Mouse (Mus musculus) adrenal gland, adult 18-20 months (tissue): ENCODE results near the gene Cish. TPM values are rescaled to one million over a fixed set of nuclear protein-coding genes. Genes with fewer than 3 reads are reported as not detected.

Experiments
- DNase-seq, 2 experiments: peaks; one replicate each; pipeline ENCODE4 v3.0.0; 2021 to 2022; ENCODE audit warnings: low spot score in 2 of 2
- long read RNA-seq, 2 experiments: library from polyadenylated mRNA; stranded (forward); transcript quantifications; one replicate each; pipeline ENCODE4 v2.0.0; 2021
- total RNA-seq, 2 experiments: library from RNA; stranded (reverse); gene quantifications; 1 replicate in 1 of 2; 2 replicates in 1 of 2; pipeline ENCODE4 v1.2.3; 2021

The Cish gene
- 1 to 10 TPM; 7.9 to 9.9 TPM for total RNA-seq
- long read RNA-seq, experiment 1, partial matches to known transcripts: 0 of 3 reads
- long read RNA-seq, experiment 1, other reads (novel, unspliced or antisense): 1 of 3 reads
- long read RNA-seq, experiment 2, partial matches to known transcripts: 1 of 14 reads
- long read RNA-seq, experiment 2, other reads (novel, unspliced or antisense): 11 of 14 reads

DNA sequence AAGGTAGTCTGAATTCAATTTTAAA lies at the start of gene Cish:
Gene Cish (plus strand): TSS at position 11 of the 25 bp plus-strand sequence.
- DNase-seq: no peak

- DNase-seq: no peak
Measured at GRCm38 (mm10) chr9:107246170-107246569, 49.7 kb upstream of the Cish start.

DNA sequence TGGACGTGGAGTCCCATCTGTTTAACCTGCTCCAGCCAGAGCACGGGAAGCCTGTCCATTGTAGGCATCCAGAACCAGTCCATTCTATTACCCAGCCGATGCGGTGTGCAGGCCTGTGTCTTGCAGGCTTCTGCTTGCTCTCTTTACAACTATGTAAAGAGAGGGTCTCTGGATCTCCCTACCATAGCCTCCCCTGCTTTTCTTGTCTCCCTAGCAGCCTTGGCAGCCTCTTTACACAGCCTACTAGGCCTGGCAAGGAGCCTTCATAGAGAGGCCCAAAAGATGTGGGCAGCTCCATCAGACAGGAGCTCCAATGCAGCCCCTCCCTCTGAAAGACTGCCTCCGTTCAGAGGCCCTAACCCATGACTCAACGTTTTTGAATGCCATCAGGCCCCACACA lies 46.7 kb upstream of the Cish start:
- no peak for DNase-seq

GRCm38 (mm10) chr9:107250416-107251337 lies 45.1 kb upstream of the Cish start:
- no peak for DNase-seq

DNA sequence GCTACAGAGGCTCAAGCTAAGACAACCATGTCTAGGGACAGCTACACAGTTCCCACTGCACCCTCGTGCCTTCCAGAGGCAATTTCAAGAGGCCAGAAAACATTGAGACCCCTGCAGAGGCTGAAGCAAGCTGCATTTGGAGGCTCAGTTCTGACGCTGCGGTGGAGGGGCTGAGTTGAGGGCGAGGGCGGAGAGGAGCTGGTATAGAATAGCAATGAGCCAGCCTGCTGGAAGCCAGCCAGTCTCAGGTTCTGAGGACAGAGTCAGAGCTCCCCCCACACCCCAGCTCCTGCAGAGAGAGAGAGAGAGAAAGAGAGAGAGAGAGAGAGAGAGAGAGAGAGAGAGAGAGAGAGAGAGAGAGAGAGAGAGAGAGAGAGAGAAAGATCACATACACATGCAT lies 43.7 kb upstream of the Cish start:
- no peak for DNase-seq

DNA sequence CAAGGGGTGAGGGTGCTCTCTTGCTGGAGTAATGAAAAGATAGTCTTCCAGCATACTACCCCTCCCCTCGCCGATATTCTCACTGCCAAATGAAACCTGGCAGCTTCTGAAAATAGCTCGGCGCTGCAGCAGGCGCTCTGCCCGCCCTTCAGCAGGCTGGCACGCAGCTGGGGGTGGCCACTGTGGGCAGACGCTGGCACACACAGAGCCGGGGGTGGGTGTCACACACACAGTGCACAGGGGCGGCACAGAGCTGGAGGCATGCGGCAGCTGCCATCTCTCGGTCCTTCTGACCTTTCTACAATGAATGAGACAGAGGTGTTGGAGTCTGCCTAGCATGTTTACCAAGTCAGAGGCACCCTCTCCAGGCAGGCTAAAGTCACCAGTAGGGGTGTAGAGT lies 41.4 kb upstream of the Cish start:
- no peak for DNase-seq

- no peak for DNase-seq
Measured at GRCm38 (mm10) chr9:107254925-107255324, 40.9 kb upstream of the Cish start.

GRCm38 (mm10) chr9:107255596-107255995 lies 40.2 kb upstream of the Cish start:
- no peak for DNase-seq

- no peak for DNase-seq
Measured at GRCm38 (mm10) chr9:107259571-107259970, 36.3 kb upstream of the Cish start.

DNA sequence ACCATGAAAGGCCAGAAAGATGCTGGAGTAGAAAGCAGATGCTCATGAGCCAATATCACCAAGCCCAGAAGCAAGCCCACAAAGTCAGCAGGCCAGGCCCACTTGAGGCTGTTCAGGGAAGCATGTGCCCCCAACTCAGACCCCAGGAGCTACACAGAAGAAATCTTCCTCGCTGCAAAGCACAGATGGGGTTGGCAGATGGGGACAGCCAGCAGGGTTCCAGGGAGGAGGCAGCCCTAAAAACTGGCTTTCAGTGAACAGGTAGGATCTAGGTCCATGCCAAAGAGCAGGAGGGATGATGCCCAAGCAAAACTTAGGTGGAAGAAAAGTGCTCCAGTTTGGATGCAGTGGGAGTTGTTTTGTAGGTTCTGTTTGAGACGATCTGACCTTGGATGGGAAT lies 35.4 kb upstream of the Cish start:
- no peak for DNase-seq

GRCm38 (mm10) chr9:107260836-107261235 lies 35.0 kb upstream of the Cish start:
- DNase-seq: no peak

DNA sequence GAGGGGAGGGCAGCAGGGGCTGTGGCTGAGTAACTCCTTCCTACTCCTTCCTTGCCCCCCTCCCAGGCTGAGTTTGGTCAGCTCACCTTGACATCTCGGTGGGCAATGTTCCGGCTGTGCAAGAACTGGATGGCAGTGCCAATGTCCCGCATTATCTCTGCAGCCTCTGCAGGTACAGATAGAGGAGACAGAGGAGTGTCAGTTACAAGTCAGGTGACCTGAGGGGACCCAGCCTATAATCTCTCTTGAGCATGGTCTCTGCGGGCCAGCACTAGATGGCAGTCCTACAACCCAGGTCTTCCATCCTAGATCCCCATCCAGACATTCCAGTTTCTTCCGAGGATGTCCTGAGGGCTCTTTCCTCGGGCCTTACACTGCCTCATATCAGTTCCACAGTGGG lies 34.0 kb upstream of the Cish start:
- DNase-seq: no peak

GRCm38 (mm10) chr9:107262375-107262774 lies 33.5 kb upstream of the Cish start:
- DNase-seq: no peak

- peak; percentile 46 to 64 for DNase-seq
Measured at GRCm38 (mm10) chr9:107263912-107264311, 31.9 kb upstream of the Cish start.

- no peak for DNase-seq
Measured at GRCm38 (mm10) chr9:107264731-107265130, 31.1 kb upstream of the Cish start.

DNA sequence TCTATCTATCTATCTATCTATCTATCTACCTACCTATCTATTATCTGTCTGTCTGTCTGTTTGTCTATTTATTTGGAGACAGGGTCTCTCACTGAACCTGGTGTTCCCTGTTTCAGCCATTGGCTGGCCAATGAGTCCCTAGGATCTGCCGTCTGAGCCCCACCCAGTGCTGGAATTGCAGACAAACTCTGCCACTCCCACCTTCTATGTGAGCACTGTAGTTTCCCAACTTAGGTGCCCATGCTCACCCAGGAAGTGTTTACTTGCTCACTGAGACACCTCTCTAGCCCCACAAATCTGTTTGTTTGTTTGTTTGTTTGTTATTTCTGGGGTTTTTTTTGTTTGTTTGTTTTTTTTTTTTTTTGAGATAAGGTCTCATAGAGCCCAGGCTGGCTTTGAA lies 28.8 kb upstream of the Cish start:
- no peak for DNase-seq

GRCm38 (mm10) chr9:107267721-107268402 lies 28.0 kb upstream of the Cish start:
- no peak for DNase-seq

- no peak for DNase-seq
Measured at GRCm38 (mm10) chr9:107269772-107270171, 26.1 kb upstream of the Cish start.

- no peak for DNase-seq
Measured at GRCm38 (mm10) chr9:107271177-107271938, 24.5 kb upstream of the Cish start.

GRCm38 (mm10) chr9:107272284-107272683 lies 23.5 kb upstream of the Cish start:
- DNase-seq: no peak

DNA sequence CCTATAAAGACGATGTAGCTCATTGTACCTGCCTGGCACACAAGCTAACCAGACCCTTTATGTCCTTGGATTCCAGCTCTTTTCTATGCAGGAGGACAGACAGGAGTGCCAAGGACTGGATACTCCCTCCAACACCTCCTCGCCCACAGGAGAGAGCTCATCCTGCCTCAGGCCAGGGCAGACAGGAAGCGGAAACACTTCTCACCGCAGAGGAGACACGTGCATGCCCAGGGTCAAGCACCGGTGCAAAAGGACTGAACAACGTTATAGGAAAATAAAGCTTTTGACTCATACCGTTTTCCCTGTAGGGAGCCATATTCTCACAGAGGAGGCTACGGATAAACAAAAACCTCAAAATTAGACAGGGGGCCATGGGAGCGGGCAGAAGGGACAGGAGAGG lies 22.6 kb upstream of the Cish start:
- no peak for DNase-seq

DNA sequence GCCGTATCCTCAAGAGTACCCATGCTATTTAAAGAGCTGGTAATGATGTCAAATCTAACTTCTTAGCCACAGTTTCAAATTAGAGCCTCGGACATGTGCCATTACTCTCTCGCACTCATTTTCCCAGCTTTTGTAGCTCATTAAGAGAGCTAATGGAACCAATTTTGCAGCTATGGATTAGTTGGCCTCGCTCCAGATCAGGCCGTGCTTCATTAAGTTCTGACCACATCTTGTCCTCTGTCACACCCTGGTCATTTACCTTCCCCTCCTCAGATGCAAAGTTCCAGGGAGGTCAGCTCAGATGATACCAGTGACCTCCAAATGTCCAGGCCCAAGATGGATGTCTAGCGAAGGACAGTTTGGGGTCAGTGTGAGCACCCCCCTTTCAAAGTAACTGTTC lies 21.1 kb upstream of the Cish start:
- no peak for DNase-seq
